Mouse (Mus musculus): ENCODE results near the gene Camkv.
A peak's percentile ranks its signal among the peaks of the same experiment; 100 is the strongest.

Gene Camkv

GRCm38 (mm10) chr9:107923021-107923420 lies 12.5 kb upstream of the Camkv start:
- DNase-seq (ENCODE audit: low read depth, low spot score): no peak

GRCm38 (mm10) chr9:107923956-107924355 lies 11.5 kb upstream of the Camkv start:
- DNase-seq (ENCODE audit: low read depth, low spot score): no peak

GRCm38 (mm10) chr9:107925251-107925650 lies 10.2 kb upstream of the Camkv start:
- no peak for DNase-seq (ENCODE audit: low read depth, low spot score)

GRCm38 (mm10) chr9:107926920-107927420 lies 8.5 kb upstream of the Camkv start:
- DNase-seq (ENCODE audit: low read depth, low spot score): no peak

GRCm38 (mm10) chr9:107927749-107928148 lies 7.7 kb upstream of the Camkv start:
- no peak for DNase-seq (ENCODE audit: low read depth, low spot score)

- DNase-seq (ENCODE audit: low read depth, low spot score): no peak
Measured at GRCm38 (mm10) chr9:107928169-107928568, 7.3 kb upstream of the Camkv start, which contains the start of gene Actl11. Actl11 (plus strand) TSS chr9:107928469.

GRCm38 (mm10) chr9:107932221-107932620 lies 3.3 kb upstream of the Camkv start:
- DNase-seq (ENCODE audit: low read depth, low spot score): no peak

GRCm38 (mm10) chr9:107934146-107934545 lies 1.3 kb upstream of the Camkv start:
- DNase-seq (ENCODE audit: low read depth, low spot score): no peak

GRCm38 (mm10) chr9:107935790-107936214 lies 328 bp downstream of the Camkv start:
- DNase-seq (ENCODE audit: low read depth, low spot score): no peak

GRCm38 (mm10) chr9:107936215-107936822 lies 845 bp downstream of the Camkv start:
- DNase-seq (ENCODE audit: low read depth, low spot score): no peak

GRCm38 (mm10) chr9:107936831-107937230 lies 1.4 kb downstream of the Camkv start:
- DNase-seq (ENCODE audit: low read depth, low spot score): no peak

GRCm38 (mm10) chr9:107947241-107948194 lies 12.0 kb downstream of the Camkv start:
- DNase-seq (ENCODE audit: low read depth, low spot score): no peak

GRCm38 (mm10) chr9:107949184-107949921 lies 13.9 kb downstream of the Camkv start:
- DNase-seq (ENCODE audit: low read depth, low spot score): no peak

GRCm38 (mm10) chr9:107949922-107950235 lies 14.4 kb downstream of the Camkv start, which contains the start of gene Traip:
Traip (plus strand) TSS chr9:107950136.
- no peak for DNase-seq (ENCODE audit: low read depth, low spot score)

- DNase-seq (ENCODE audit: low read depth, low spot score): peak; percentile 78
Measured at GRCm38 (mm10) chr9:107950460-107951355, 15.2 kb downstream of the Camkv start.

GRCm38 (mm10) chr9:107955613-107956289 lies 20.3 kb downstream of the Camkv start:
- no peak for DNase-seq (ENCODE audit: low read depth, low spot score)

GRCm38 (mm10) chr9:107957141-107957540 lies 21.7 kb downstream of the Camkv start:
- no peak for DNase-seq (ENCODE audit: low read depth, low spot score)

GRCm38 (mm10) chr9:107959896-107960295 lies 24.4 kb downstream of the Camkv start:
- DNase-seq (ENCODE audit: low read depth, low spot score): no peak

- DNase-seq (ENCODE audit: low read depth, low spot score): no peak
Measured at GRCm38 (mm10) chr9:107960928-107961327, 25.5 kb downstream of the Camkv start.

- DNase-seq (ENCODE audit: low read depth, low spot score): peak; percentile 95
Measured at GRCm38 (mm10) chr9:107961351-107961762, 25.9 kb downstream of the Camkv start.
